Mouse (Mus musculus): Measurements from ENCODE around the gene Thap12. TPM values are rescaled to one million over a fixed set of nuclear protein-coding genes. Genes with fewer than 3 reads are reported as not detected.

Thap12 gene
- total RNA-seq (2014; rRNA removed; ENCODE audit: low replicate concordance) (48.6 and 50.6 TPM in 2 replicates), polyA plus RNA-seq (2015; fragmentation: Nextera tagmentation; extraction: Ambion mirVana) (31.5 and 37.8 TPM in 2 replicates)

- peak within 1 kb of the TSS; percentile 77 for H3K27ac ChIP-seq (ENCODE audit: low read depth)
- peaks cover 20% of the 10 kb centered on the region for H3K4me1 ChIP-seq (ENCODE audit: control insufficient read depth, insufficient read depth)
- H3K36me3 ChIP-seq (replicated peaks; ENCODE audit: control insufficient read depth, insufficient read depth, low read length), result no peaks in the 10 kb centered on the region
- 2% methylated on average over 54 of the region's 65 CpGs for WGBS
- no peaks in the 10 kb centered on the region for H3K27me3 ChIP-seq (ENCODE audit: control insufficient read depth, insufficient read depth, low read length)
- peak within 1 kb of the TSS; percentile 76 for H3K4me3 ChIP-seq (ENCODE audit: low read depth, low read length)
- peak within 1 kb of the TSS; percentile 72 for H3K4me2 ChIP-seq (ENCODE audit: low read depth, low read length)
- no peak for TF ChIP-seq EP300 (IDR thresholded peaks at IDR 0.05; ENCODE audit: low read depth)
- TF ChIP-seq CTCF (IDR thresholded peaks at IDR 0.05; ENCODE audit: low read depth), result peak; percentile 41
- ATAC-seq (ENCODE audit: insufficient read depth, low read depth) (peak; percentile 97), DNase-seq (ENCODE audit: low spot score) (peak; percentile 99)
- H3K9ac ChIP-seq (replicated peaks; ENCODE audit: low read depth, low read length), result peak within 1 kb of the TSS; percentile 82
- no peaks in the 10 kb centered on the region for H3K9me3 ChIP-seq (replicated peaks; ENCODE audit: control insufficient read depth, low read length)
Observed at GRCm38 (mm10) chr7:98702283-98703240, at the start of gene Thap12. Gene Thap12, plus strand, starts transcription at chr7:98703103.

- WGBS, result under 1% methylated on average over 58 of the region's 74 CpGs
- peak overlapping the region; percentile 84 for H3K4me3 ChIP-seq (ENCODE audit: low read depth, low read length)
- H3K27me3 ChIP-seq (ENCODE audit: control insufficient read depth, insufficient read depth, low read length), result no peaks in the 10 kb centered on the region
- no peaks in the 10 kb centered on the region for H3K9me3 ChIP-seq (replicated peaks; ENCODE audit: control insufficient read depth, low read length)
- H3K4me2 ChIP-seq (ENCODE audit: low read depth, low read length), result peak overlapping the region; percentile 70
- H3K36me3 ChIP-seq (replicated peaks; ENCODE audit: control insufficient read depth, insufficient read depth, low read length), result peaks cover 23% of the 10 kb centered on the region
- H3K4me1 ChIP-seq (ENCODE audit: control insufficient read depth, insufficient read depth), result peaks cover 25% of the 10 kb centered on the region
- ATAC-seq (ENCODE audit: insufficient read depth, low read depth) (peak; percentile 59), DNase-seq (ENCODE audit: low spot score) (peak; percentile 93)
- H3K27ac ChIP-seq (ENCODE audit: low read depth), result peak overlapping the region; percentile 95
- peak overlapping the region; percentile 83 for H3K9ac ChIP-seq (replicated peaks; ENCODE audit: low read depth, low read length)
- TF ChIP-seq EP300 (IDR thresholded peaks at IDR 0.05; ENCODE audit: low read depth), result peak; percentile 18; the same call in 1 of the 2 replicates
- peak; percentile 24; the same call in 1 of the 2 replicates for TF ChIP-seq CTCF (IDR thresholded peaks at IDR 0.05; ENCODE audit: low read depth)
Observed at GRCm38 (mm10) chr7:98655681-98656530, 47.0 kb upstream of the Thap12 start.

- H3K4me2 ChIP-seq (ENCODE audit: low read depth, low read length), result peak within 1 kb of the TSS; percentile 70
- TF ChIP-seq EP300 (IDR thresholded peaks at IDR 0.05; ENCODE audit: low read depth) (peak; percentile 59; the same call in 1 of the 2 replicates), CTCF (IDR thresholded peaks at IDR 0.05; ENCODE audit: low read depth) (no peak)
- H3K9me3 ChIP-seq (replicated peaks; ENCODE audit: control insufficient read depth, low read length), result no peaks in the 10 kb centered on the region
- WGBS, result under 1% methylated on average over 42 of the region's 42 CpGs
- peaks cover 25% of the 10 kb centered on the region for H3K4me1 ChIP-seq (ENCODE audit: control insufficient read depth, insufficient read depth)
- H3K27me3 ChIP-seq (ENCODE audit: control insufficient read depth, insufficient read depth, low read length), result no peaks in the 10 kb centered on the region
- DNase-seq (ENCODE audit: low spot score), result peak; percentile 100
- peaks cover 19% of the 10 kb centered on the region for H3K36me3 ChIP-seq (replicated peaks; ENCODE audit: control insufficient read depth, insufficient read depth, low read length)
- peak; percentile 96 for ATAC-seq (ENCODE audit: insufficient read depth, low read depth)
- peak within 1 kb of the TSS; percentile 95 for H3K27ac ChIP-seq (ENCODE audit: low read depth)
- peak within 1 kb of the TSS; percentile 84 for H3K4me3 ChIP-seq (ENCODE audit: low read depth, low read length)
- H3K9ac ChIP-seq (replicated peaks; ENCODE audit: low read depth, low read length), result peak within 1 kb of the TSS; percentile 83
Observed at GRCm38 (mm10) chr7:98656531-98657221, 46.2 kb upstream of the Thap12 start, which contains the start of gene Emsy. Gene Emsy, minus strand, starts transcription at chr7:98656783.

DNA sequence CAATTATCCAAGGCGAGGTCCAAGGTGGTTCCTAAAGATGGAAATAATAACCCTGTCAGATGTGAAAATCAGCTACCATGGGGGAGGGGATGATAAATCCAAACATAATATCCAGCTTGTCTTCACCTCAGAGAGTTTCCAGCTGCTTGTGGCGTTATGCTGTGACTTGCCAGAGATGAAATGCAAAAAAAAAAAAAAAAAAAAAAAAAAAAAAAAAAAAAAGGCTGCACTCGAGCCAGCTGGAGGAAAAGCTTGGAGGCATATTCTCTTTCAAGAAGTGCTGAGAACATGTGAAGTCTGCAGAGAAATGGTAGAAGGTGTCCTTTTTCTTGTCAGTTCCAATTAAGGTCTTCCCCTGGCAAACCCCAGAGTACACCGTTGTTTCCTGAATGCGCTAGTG is 37.7 kb upstream of the Thap12 start:
- Histone ChIP-seq H3K9ac (replicated peaks; ENCODE audit: low read depth, low read length) (no peak overlapping the region), H3K9me3 (replicated peaks; ENCODE audit: control insufficient read depth, low read length) (no peaks in the 10 kb centered on the region), H3K4me3 (ENCODE audit: low read depth, low read length) (no peak overlapping the region), H3K27me3 (ENCODE audit: control insufficient read depth, insufficient read depth, low read length) (no peaks in the 10 kb centered on the region), H3K27ac (ENCODE audit: low read depth) (no peak overlapping the region), H3K4me1 (ENCODE audit: control insufficient read depth, insufficient read depth) (peaks cover 8% of the 10 kb centered on the region), H3K4me2 (ENCODE audit: low read depth, low read length) (no peak overlapping the region), H3K36me3 (replicated peaks; ENCODE audit: control insufficient read depth, insufficient read depth, low read length) (no peaks in the 10 kb centered on the region)
- TF ChIP-seq CTCF (IDR thresholded peaks at IDR 0.05; ENCODE audit: low read depth) (no peak), EP300 (IDR thresholded peaks at IDR 0.05; ENCODE audit: low read depth) (no peak)
- DNase-seq (ENCODE audit: low spot score) (no peak), ATAC-seq (ENCODE audit: insufficient read depth, low read depth) (no peak)
- WGBS, result 55% methylated on average over 5 of the region's 5 CpGs
